Mouse (Mus musculus): ENCODE measurements at regions not wholly inside any gene's neighbourhood (a gene's known extent, or its start where the extent isn't known, plus 50 kb on each side); places are given as distances from the start of the nearest gene placed in this dataset.
A peak's percentile ranks its signal among the peaks of the same experiment; 100 is the strongest.

- DNase-seq (ENCODE audit: low read depth, low spot score) = no peak
Observed at GRCm38 (mm10) chr5:91198620-91199019, 59.2 kb downstream of the Areg start.

GRCm38 (mm10) chr5:91200448-91200847 is 61.0 kb downstream of the Areg start:
- DNase-seq (ENCODE audit: low read depth, low spot score) = no peak

- no peak for DNase-seq (ENCODE audit: low read depth, low spot score)
Observed at GRCm38 (mm10) chr5:91204225-91205005, 65.0 kb downstream of the Areg start.

DNA sequence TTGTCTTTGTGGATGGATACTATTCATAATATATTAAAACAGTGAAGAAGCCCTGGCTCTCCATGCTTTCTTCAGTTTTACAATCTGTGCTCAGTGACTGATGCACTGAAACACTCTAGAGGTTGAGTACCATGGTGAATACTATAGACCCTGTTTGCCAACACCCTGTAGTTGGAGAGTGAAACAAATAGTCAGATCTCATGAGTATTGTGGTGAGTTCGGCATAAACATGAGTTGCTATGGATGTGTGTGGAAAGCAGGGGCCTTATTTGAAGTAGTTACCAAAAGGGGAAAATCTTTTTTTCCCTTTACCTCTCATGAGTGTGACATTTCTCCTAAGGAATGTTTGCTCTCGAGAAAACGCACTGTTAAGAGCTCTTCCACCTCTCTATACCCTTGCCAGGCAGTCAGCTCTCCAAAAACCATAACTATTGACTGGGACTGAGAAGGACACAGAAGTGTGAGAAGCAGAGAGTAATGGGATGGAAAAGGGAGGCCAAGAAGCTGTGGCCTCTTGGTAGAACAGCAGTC is 66.0 kb downstream of the Areg start:
- DNase-seq (ENCODE audit: low read depth, low spot score) = no peak

GRCm38 (mm10) chr5:91206569-91207490 is 67.4 kb downstream of the Areg start:
- no peak for DNase-seq (ENCODE audit: low read depth, low spot score)

GRCm38 (mm10) chr5:91220174-91220573 is 80.8 kb downstream of the Areg start:
- no peak for DNase-seq (ENCODE audit: low read depth, low spot score)

- no peak for DNase-seq (ENCODE audit: low read depth, low spot score)
Observed at GRCm38 (mm10) chr5:91241656-91242055, 102.3 kb downstream of the Areg start.

DNA sequence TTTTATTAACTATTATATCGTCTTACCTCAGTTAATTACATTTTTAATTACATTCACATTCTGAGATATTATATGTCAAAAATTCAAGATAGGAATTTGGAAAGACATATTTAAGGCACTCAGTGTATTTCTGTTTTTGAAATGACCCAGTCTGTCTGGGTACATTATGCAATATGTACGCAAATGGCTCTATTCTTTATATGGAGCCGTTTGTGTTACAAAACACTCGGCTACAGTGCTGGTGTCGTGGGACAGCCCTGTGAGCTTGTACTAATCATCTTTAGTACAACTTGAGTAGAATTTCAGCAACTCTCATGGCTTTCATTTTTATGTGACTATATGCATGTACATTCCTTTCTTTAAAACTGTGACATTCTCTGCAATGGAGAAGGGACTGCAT is 108.0 kb downstream of the Areg start:
- DNase-seq (ENCODE audit: low read depth, low spot score) = no peak

DNA sequence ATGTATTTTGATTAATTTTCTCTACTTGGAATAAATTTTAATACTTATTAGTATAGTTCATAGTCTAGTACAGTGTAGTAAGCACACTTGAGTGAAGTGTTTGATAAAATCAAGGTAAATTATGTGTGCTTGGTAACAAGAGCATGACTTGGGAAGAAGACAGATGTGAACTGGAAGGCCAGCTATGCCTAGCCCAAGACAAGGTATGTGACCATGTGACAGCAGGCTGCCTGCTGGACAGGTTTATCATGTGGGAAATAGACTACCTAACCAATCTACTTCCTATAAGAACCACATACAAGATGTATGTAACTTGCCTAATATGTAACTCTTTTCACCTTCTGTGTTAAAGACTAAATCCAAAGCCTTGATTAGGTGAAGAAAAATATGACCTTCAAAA is 122.5 kb downstream of the Areg start:
- no peak for DNase-seq (ENCODE audit: low read depth, low spot score)

DNA sequence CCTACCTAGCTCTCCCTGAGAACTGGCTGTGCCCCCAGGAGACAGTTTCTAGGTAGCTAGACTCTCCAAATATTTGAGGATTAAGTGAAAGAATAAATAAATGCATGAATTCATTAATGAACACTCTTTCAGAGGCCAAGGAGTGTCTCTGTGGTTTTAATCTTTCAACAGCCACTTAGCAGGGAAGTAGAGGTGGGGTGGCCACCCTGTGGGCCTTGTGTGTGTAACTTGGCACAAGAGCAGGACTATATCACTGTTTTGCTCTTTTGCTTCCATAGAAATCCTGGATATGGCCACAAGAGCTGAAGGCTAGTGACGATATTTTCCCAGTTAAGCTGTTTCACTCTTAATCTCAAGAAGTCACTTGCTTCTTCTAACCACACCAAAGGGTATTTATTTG is 123.1 kb downstream of the Areg start:
- no peak for DNase-seq (ENCODE audit: low read depth, low spot score)

DNA sequence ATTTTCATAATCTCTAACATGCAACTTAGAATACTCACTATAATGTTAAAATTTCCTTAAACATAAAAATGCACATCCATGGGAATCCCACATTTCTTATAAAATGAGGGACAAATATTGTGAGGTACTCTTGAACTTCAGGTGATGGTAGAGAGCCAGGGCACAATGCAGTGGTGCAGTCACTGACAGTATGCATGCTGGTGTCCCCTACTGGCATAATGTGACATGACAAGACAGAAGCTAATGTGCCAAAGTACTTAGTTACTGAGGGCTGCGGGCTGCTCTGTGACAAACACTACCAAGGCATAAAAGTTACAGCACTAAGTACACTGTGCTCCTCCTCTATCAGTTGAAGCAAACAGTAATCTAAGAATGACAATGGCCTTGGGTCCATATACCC is 131.3 kb downstream of the Areg start:
- no peak for DNase-seq (ENCODE audit: low read depth, low spot score)

DNA sequence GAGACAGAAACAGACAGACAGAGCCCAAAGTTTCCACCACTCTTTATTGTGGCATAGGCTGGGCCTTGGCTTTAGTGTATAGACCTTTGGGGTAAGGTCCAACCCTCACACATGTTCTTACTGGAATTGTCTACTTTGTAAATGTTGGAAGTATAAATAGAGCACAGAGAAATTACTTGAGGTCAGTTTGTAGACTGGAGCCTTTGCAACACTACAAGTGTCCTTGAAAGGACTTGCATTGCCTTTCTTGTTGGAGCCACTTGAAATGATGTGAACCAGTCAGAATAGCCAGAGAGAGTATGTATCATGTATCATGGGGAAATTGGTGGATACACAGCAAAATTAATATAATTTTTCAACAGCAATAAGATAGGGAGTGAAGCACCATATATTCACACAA is 131.4 kb downstream of the Btc start:
- no peak for DNase-seq (ENCODE audit: low read depth, low spot score)

- DNase-seq (ENCODE audit: low read depth, low spot score) = no peak
Observed at GRCm38 (mm10) chr5:91274411-91274810, 128.4 kb downstream of the Btc start.

- no peak for DNase-seq (ENCODE audit: low read depth, low spot score)
Observed at GRCm38 (mm10) chr5:91278466-91278865, 124.3 kb downstream of the Btc start.

GRCm38 (mm10) chr5:91279464-91279863 is 123.3 kb downstream of the Btc start:
- DNase-seq (ENCODE audit: low read depth, low spot score) = no peak

- no peak for DNase-seq (ENCODE audit: low read depth, low spot score)
Observed at GRCm38 (mm10) chr5:91282969-91283368, 119.8 kb downstream of the Btc start.

DNA sequence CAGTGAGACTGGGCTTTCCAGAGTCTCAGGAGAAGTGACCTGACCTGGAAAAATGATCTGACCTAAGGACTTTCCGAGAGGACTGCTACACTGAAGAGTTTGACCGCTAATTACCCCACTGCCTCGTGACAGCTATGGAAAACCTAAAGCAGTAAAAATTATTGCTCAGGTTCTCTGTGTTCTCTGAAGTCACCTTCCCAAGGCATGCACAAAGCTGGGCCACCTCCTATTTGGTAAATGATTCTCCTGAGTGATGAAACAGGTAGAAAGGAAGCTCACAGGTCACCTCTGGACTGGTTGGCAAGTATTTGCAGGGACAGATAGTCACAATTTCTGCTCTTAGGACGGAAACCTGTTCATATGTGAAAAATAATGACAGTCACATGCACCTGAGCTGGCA is 109.7 kb downstream of the Btc start:
- no peak for DNase-seq (ENCODE audit: low read depth, low spot score)

DNA sequence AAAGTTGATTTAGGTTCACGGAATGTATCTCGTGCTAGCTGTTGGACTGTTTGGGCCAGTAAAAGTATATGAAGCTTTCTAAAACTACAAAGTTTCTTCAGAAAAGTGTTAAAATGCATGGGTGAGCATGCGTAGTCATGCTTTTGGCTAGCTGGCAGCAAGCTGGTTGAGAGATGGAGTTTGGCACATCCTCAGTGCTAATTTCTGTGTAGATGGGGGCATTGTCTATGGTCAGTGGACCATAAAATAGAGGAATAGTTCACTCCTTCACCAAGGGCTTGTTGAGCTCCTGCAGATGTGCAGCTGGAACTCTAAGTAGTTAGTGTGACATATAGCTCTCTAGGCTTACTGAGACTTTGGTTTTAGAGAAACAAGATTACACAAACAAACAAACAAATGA is 107.8 kb downstream of the Btc start:
- no peak for DNase-seq (ENCODE audit: low read depth, low spot score)

DNA sequence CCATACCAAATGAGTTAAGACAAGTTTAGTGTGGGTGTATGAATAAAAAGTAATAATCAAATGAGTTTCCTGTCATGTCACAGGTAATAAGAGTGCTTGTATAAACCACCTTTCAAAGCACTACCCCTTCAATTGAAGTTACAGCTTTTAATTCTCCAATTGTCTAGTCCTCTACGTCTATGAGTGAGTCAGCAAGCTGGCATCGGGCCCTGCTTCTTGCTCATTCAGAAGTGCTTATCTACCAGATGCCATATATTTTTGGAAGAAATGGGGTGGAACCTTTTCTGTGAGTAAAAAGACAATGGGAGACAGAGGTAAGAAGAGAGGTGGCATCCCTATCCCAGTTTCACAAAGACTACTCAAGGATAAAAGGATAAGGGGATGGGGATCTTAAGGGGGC is 105.7 kb downstream of the Btc start:
- DNase-seq (ENCODE audit: low read depth, low spot score) = no peak

- DNase-seq (ENCODE audit: low read depth, low spot score) = peak; percentile 11
Observed at GRCm38 (mm10) chr5:91302114-91302513, 100.7 kb downstream of the Btc start.

DNA sequence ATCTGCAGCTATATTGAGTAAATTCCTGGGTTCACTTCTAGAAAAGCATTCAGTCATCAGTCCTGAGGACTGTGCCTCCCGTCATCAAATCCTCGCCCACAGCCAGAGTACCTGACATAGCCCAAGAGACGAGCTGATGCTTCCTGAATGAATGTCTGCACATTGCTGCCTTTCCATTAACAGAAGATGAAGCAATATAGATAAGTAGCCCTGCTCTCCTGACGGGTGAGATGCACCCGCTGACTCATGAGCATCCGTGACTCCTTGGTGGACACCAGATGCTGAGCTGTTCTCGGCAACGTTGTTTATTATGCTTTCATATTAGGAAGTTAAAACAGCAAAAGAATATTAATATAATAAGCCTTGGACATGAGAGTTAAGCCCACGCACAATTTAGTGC is 99.9 kb downstream of the Btc start:
- no peak for DNase-seq (ENCODE audit: low read depth, low spot score)

- no peak for DNase-seq (ENCODE audit: low read depth, low spot score)
Observed at GRCm38 (mm10) chr5:91303702-91304101, 99.1 kb downstream of the Btc start.

- no peak for DNase-seq (ENCODE audit: low read depth, low spot score)
Observed at GRCm38 (mm10) chr5:91307031-91307430, 95.8 kb downstream of the Btc start.

All from skeletal muscle tissue, adult 2 months (tissue).